Mouse (Mus musculus): ENCODE measurements around the gene Ybx1.

DNA sequence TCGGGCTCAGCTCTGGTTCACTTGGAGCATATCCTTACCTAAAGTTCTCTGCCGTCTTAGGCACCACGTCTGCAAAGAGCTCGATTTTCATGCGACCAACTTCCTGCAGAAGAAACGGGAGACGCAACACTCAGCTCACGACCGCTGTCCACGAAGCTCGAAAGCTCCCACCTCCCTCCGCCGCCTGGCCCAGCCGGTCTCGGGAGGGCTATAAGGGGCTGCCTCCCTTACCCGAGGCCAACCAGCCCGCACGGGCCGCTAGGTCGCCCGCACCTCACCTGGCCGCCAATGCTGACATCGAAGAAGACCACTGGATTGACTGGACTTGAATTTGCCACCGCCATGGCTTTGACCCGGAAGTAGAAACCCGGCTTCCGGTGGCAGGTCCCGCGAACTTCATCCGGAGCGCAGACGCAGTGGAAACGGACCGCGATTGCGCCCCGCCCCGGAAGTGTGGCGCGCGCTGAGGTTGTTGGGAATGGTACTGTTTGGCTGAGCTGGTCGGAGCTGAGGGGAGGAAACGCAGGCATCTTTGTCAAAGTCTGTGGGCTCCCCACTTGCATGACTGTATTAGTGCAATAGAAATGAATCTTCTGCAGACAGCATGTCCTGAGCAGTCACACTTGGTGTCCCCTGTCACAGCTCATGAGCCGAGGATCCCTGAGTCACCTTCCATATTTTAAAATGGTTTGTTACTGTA is 25.9 kb upstream of the Ybx1 start, which contains the start of gene Ppih:
- no peak for TF ChIP-seq CTCF (IDR thresholded peaks at IDR 0.05; ENCODE audit: extremely low read depth, insufficient read depth, low read length)
- TF ChIP-seq POLR2A (IDR thresholded peaks at IDR 0.05; ENCODE audit: extremely low read depth, insufficient read depth, low read length): peak; percentile 98

Data from cortical plate, adult 2 months (tissue).